Mouse (Mus musculus) C2C12 (cell line): ENCODE results near the gene Atn1. TPM values are rescaled to one million over a fixed set of nuclear protein-coding genes. Genes with fewer than 3 reads are reported as not detected.

Experiments
- H3K27me3 ChIP-seq: one replicate; pipeline ENCODE4 v1.6.1; 2011; ENCODE audit not compliant: control insufficient read depth, insufficient read depth, insufficient read length
- H3K36me3 ChIP-seq: one replicate; pipeline ENCODE4 v1.6.1; 2011; ENCODE audit not compliant: control insufficient read depth, insufficient read depth
- H3K4me3 ChIP-seq: one replicate; pipeline ENCODE4 v1.5.1; 2011; ENCODE audit warnings: mild to moderate bottlenecking, control low read depth; ENCODE audit not compliant: poor library complexity, insufficient read depth, severe bottlenecking
- H3K79me2 ChIP-seq: one replicate; pipeline ENCODE4 v1.6.1; 2011; ENCODE audit not compliant: control insufficient read depth, insufficient read depth
- H3K79me3 ChIP-seq: one replicate; pipeline ENCODE4 v1.6.1; 2011; ENCODE audit warnings: low read depth, control low read depth
- H3ac ChIP-seq: one replicate; pipeline ENCODE3; 2011; ENCODE audit warnings: low read depth; ENCODE audit not compliant: control insufficient read depth, insufficient read length
- CEBPB ChIP-seq: IDR thresholded peaks from one replicate; pipeline ENCODE4 v1.6.1; 2011; ENCODE audit warnings: low read depth, mild to moderate bottlenecking, control low read depth, moderate library complexity
- CTCF ChIP-seq: IDR thresholded peaks from one replicate; pipeline ENCODE4 v1.5.1; 2011; ENCODE audit not compliant: control insufficient read depth, insufficient read depth, insufficient read length
- FOSL1 ChIP-seq: IDR thresholded peaks from one replicate; pipeline ENCODE4 v1.8.0; 2011; ENCODE audit warnings: mild to moderate bottlenecking, low read length; ENCODE audit not compliant: poor library complexity, insufficient read depth, severe bottlenecking
- MAX ChIP-seq: IDR thresholded peaks from one replicate; pipeline ENCODE4 v1.6.1; 2011; ENCODE audit warnings: mild to moderate bottlenecking, control low read depth
- MYOD1 ChIP-seq: IDR thresholded peaks from one replicate; pipeline ENCODE4 v1.6.1; 2011; ENCODE audit warnings: low read depth; ENCODE audit not compliant: control insufficient read depth, insufficient read length
- MYOG ChIP-seq: IDR thresholded peaks from one replicate; pipeline ENCODE4 v1.6.1; 2011; ENCODE audit not compliant: control insufficient read depth, insufficient read length; ENCODE audit errors: extremely low read depth
- USF1 ChIP-seq: IDR thresholded peaks from one replicate; pipeline ENCODE4 v1.6.1; 2011; ENCODE audit warnings: low read depth, mild to moderate bottlenecking, control low read depth, moderate library complexity
- polyA plus RNA-seq: library from polyadenylated mRNA; unstranded; fragments of >200 nt; fragmentation: generic; extraction: Trizol; gene quantifications from one replicate; pipeline ENCODE4 v1.2.1, GENCODE M21; 2012; ENCODE audit warnings: missing spikeins

The Atn1 gene
- polyA plus RNA-seq, 1 experiment = 47.0 TPM

DNA sequence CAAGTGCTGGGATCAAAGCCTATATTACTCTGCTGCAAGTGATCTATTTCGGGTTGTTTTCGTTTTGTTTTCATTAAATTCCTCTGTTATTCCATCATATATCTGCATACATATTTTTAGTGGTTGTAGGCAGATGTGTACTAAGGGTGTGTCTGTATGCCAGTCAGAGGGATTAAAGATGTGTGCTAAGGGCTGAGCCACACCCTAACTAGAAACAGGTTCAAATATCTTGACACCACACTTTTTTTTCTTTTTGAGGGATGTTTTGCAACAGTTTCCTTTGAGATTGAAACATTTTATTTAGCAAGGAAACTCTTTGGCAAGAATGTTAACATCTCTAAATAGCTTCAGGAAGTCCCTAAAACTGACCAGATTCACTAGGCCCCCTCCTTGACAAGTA lies 39.9 kb upstream of the Atn1 start:
- Histone ChIP-seq H3ac (no peak overlapping the region), H3K79me3 (no peaks in the 10 kb centered on the region), H3K79me2 (no peaks in the 10 kb centered on the region), H3K36me3 (no peaks in the 10 kb centered on the region), H3K27me3 (no peaks in the 10 kb centered on the region), H3K4me3 (no peak overlapping the region)
- peak; percentile 61 for TF ChIP-seq CEBPB
- no peak for TF ChIP-seq FOSL1
- no peak for TF ChIP-seq MYOG
- TF ChIP-seq CTCF = no peak
- TF ChIP-seq USF1 = no peak
- TF ChIP-seq MYOD1 = no peak
- TF ChIP-seq MAX = no peak

DNA sequence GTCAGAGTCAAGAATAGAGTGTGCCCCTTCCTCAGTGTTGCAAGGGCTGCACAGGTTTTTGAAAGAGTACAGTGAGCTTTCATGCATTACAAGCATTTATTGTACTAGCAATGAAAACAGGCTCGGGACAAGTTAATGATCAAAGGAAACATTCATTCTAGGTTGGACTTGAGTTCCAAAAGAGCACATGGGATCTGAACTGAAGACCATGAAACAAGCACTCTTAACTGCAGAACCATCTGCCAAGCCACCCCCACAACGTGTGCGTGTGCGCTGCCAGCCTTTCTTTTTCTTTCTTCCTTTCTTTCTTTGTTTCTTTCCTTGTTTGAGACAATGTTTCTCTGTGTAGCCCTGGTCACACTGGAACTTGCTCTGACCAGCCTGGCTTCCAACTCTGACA lies 39.5 kb upstream of the Atn1 start:
- TF ChIP-seq MYOG = no peak
- Histone ChIP-seq H3K27me3 (no peaks in the 10 kb centered on the region), H3K79me2 (no peaks in the 10 kb centered on the region), H3K36me3 (no peaks in the 10 kb centered on the region), H3K4me3 (no peak overlapping the region), H3ac (no peak overlapping the region), H3K79me3 (no peaks in the 10 kb centered on the region)

DNA sequence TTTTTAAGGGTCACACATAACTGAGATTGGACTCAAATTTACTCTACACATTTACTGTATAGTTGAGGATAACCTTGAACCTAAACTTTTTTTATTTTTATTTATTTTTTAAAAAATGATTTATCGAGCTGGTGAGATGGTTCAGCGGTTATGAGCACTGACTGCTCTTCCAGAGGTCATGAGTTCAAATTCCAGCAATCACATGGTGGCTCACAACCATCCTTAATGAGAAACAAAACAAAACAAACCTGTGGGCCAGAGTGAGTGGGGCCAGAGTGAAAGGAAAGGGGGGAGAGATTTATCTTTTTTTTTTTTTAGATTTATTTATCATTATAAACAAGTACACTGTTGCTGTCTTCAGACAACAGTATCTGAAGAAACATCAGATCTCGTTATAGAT lies 35.6 kb upstream of the Atn1 start:
- Histone ChIP-seq H3K79me3 (no peaks in the 10 kb centered on the region), H3K4me3 (no peak overlapping the region), H3K27me3 (no peaks in the 10 kb centered on the region), H3K36me3 (no peaks in the 10 kb centered on the region), H3ac (no peak overlapping the region), H3K79me2 (no peaks in the 10 kb centered on the region)
- TF ChIP-seq MAX (no peak), CTCF (no peak), CEBPB (no peak), MYOG (no peak), FOSL1 (no peak), USF1 (no peak), MYOD1 (no peak)

DNA sequence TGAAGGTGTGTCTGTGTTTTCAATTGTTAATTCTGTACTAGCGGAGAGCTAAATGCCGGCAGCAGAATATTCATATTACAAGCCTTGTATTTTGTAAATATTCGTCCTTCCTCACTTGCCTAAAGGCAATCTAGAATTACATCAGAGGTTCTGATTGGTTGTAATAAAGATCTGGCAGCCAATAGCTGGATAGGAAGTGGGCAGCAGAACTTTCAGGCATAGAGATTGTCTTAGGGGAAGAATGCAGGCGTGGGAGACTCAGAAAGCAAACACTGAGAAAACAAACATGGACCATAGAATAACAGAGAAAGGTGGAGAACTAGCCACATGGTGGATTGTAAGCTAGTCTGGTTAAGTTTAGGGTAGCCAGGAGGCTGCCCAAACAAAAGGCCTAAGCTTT lies 33.8 kb upstream of the Atn1 start:
- TF ChIP-seq FOSL1 (no peak), MYOD1 (no peak), CTCF (no peak), MYOG (no peak), CEBPB (no peak), MAX (no peak), USF1 (no peak)
- H3ac ChIP-seq = no peak overlapping the region

DNA sequence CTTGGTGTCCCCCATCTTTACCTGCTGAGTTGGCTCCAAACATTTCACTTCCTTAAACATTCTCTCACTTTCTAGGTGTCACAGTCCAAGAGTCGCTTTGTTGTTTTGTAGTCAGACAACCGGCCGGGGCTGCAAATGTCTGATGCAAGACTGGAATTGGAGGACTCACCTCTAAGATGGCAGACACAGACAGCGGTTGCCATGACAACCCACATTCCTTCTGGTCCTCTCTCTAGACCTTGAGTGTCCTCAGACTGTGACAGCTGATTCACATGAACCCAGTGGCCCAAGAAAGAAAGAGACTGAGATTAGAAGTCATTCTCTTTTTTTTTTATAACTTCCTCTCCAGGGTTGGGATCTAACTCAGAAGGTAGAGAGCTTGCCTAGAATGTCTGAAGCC lies 33.2 kb upstream of the Atn1 start:
- Histone ChIP-seq H3K79me2 (no peaks in the 10 kb centered on the region), H3ac (no peak overlapping the region), H3K4me3 (no peak overlapping the region), H3K27me3 (no peaks in the 10 kb centered on the region), H3K79me3 (no peaks in the 10 kb centered on the region), H3K36me3 (no peaks in the 10 kb centered on the region)
- TF ChIP-seq MAX (no peak), FOSL1 (no peak), CEBPB (no peak), MYOD1 (no peak), MYOG (no peak), CTCF (no peak), USF1 (no peak)

More for the DNA sequence above, 33.8 kb upstream of the Atn1 start:
- Histone ChIP-seq H3K36me3 (no peaks in the 10 kb centered on the region), H3K79me3 (no peaks in the 10 kb centered on the region), H3K27me3 (no peaks in the 10 kb centered on the region), H3K4me3 (no peak overlapping the region), H3K79me2 (no peaks in the 10 kb centered on the region)

DNA sequence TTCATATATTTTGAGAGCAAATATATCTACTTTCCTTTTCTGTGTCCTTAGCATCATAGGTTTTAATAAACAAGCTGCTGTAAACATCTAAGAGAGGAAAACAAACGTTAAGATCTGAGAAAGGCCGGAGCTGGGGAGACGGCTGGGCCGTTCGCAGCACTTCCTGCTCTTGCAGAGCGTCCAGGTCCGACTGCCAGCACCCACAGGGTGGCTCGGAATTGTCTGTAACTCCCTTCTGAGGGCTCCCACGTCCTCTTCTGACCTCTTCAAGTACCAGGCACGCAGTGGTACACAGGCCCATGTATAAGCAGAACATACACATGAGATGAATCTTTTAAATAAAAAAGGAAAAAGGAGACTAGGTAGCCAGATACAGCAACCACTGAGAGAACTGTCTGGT lies 31.4 kb upstream of the Atn1 start:
- no peak for TF ChIP-seq FOSL1
- no peak for TF ChIP-seq MAX
- H3K79me3 ChIP-seq = no peaks in the 10 kb centered on the region
- no peaks in the 10 kb centered on the region for H3K27me3 ChIP-seq

DNA sequence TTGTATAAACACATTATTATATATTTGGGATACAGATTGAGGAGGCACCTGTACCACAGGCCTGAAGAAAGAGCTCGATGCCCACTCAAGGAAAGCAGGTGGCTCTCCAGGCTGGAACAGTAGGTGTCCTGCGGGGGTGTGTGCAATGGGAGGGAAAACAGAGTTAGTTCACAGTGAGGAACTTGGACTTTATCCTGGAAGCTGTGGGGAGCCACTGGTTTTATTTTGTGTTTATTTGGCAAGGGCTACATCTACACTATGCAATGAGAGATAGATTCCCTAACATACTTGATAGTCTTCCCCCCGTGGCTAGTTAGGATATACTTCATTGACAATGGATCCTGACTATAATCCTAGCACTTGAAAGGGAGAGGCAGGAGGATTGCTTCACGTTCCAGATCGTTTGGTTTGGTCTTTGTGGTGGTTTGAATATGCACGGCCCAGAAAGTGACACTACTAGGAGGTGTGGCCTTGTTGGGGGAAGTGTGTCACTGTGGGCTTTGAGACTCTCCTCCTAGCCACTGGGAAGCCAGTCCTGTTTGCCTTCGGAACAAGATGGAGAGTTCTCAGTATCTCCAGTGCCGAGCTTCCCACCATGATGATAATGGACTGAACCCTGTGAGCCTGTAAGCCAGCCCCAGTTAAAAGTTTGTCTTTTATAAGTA lies 30.6 kb upstream of the Atn1 start:
- H3K79me2 ChIP-seq = no peaks in the 10 kb centered on the region
- H3K79me3 ChIP-seq = no peaks in the 10 kb centered on the region
- no peaks in the 10 kb centered on the region for H3K36me3 ChIP-seq
- H3K4me3 ChIP-seq = no peak overlapping the region
- H3K27me3 ChIP-seq = no peaks in the 10 kb centered on the region
- no peak overlapping the region for H3ac ChIP-seq
- no peak for TF ChIP-seq MYOD1
- no peak for TF ChIP-seq USF1
- no peak for TF ChIP-seq CEBPB
- TF ChIP-seq MYOG = no peak
- TF ChIP-seq FOSL1 = no peak
- TF ChIP-seq CTCF = no peak
- TF ChIP-seq MAX = no peak

More for the DNA sequence above, 31.4 kb upstream of the Atn1 start:
- H3K36me3 ChIP-seq = no peaks in the 10 kb centered on the region
- H3K4me3 ChIP-seq = no peak overlapping the region
- H3K79me2 ChIP-seq = no peaks in the 10 kb centered on the region
- H3ac ChIP-seq = no peak overlapping the region
